Mouse (Mus musculus) limb, embryonic 13.5 days (tissue): ENCODE results near the gene Akap8. TPM values are rescaled to one million over a fixed set of nuclear protein-coding genes. Genes with fewer than 3 reads are reported as not detected.

Experiments used
- polyA plus RNA-seq: library from polyadenylated mRNA; unstranded; fragments of >200 nt; fragmentation: Nextera tagmentation; extraction: Ambion mirVana; gene quantifications from 2 replicates; pipeline ENCODE4 v1.2.1, GENCODE M21; 2015

The Akap8 gene
- polyA plus RNA-seq, 1 experiment from 2014 or later: 123 TPM

Other genes starting within 250 kb of the Akap8 start
- gene Notch3, start 154.4 kb downstream of the Akap8 start, polyA plus RNA-seq: 14.9 and 16.9 TPM in 2 replicates
- gene Ephx3, start 131.7 kb downstream of the Akap8 start, polyA plus RNA-seq: 0.26 and 0.29 TPM in 2 replicates
- gene Brd4, start 36.5 kb downstream of the Akap8 start, polyA plus RNA-seq: 99.1 and 109 TPM in 2 replicates
- 106 and 116 TPM in 2 replicates for gene Akap8l, start 29.4 kb upstream of the Akap8 start, polyA plus RNA-seq
- 23.4 and 25.2 TPM in 2 replicates for gene Wiz, start 68.2 kb upstream of the Akap8 start, polyA plus RNA-seq
- 0.85 and 1.1 TPM in 2 replicates for gene Rasal3, start 82.3 kb upstream of the Akap8 start, polyA plus RNA-seq
- 0.09 TPM in 2 replicates for gene Pglyrp2, start 102.9 kb upstream of the Akap8 start, polyA plus RNA-seq
- gene Cyp4f39, start 131.5 kb upstream of the Akap8 start, polyA plus RNA-seq: 0.79 and 1.9 TPM in 2 replicates
- 16.3 and 17.7 TPM in 2 replicates for gene Cyp4f17, start 184.8 kb upstream of the Akap8 start, polyA plus RNA-seq
- gene Cyp4f16, start 215.3 kb upstream of the Akap8 start, polyA plus RNA-seq: 23.9 and 27.2 TPM in 2 replicates